Mouse (Mus musculus): ENCODE data around the gene Dus2. TPM values are rescaled to one million over a fixed set of nuclear protein-coding genes. Genes with fewer than 3 reads are reported as not detected.
"Not testable (repeated sequence)": the region's sequence is repeated elsewhere in the genome, so short reads cannot be mapped to it uniquely, and the experiment has no call there.

The Dus2 gene
- total RNA-seq, 2 experiments from 2014 or later, result 9.0 to 11.5 TPM

- peak overlapping the region; percentile 84 for H3K4me3 ChIP-seq
- TF ChIP-seq CTCF (IDR thresholded peaks at IDR 0.05), result no peak
- intact Hi-C loops (cut with DNase I), result no loop called here
- H3K27ac ChIP-seq, result peak overlapping the region; percentile 93
- DNase-seq, result peak; percentile 81
Observed at GRCm38 (mm10) chr8:105965266-105965904, 25.8 kb upstream of the Dus2 start.

- Histone ChIP-seq H3K4me3 (peak within 1 kb of the TSS; percentile 84), H3K27ac (peak within 1 kb of the TSS; percentile 93)
- TF ChIP-seq CTCF (IDR thresholded peaks at IDR 0.05), result no peak
- DNase-seq, result peak; percentile 90
- intact Hi-C loops (cut with DNase I), result no loop called here
Observed at GRCm38 (mm10) chr8:105965905-105966341, 25.2 kb upstream of the Dus2 start, which contains the start of gene Slc12a4. Gene Slc12a4 (minus strand): TSS chr8:105966097.

GRCm38 (mm10) chr8:105966692-105967311 lies 24.3 kb upstream of the Dus2 start:
- H3K27ac ChIP-seq, result peak overlapping the region; percentile 93
- intact Hi-C loops (cut with DNase I), result no loop called here
- DNase-seq, result peak; percentile 50

GRCm38 (mm10) chr8:105969367-105969766 lies 21.8 kb upstream of the Dus2 start:
- DNase-seq, result no peak
- TF ChIP-seq CTCF (IDR thresholded peaks at IDR 0.05), result no peak
- intact Hi-C loops (cut with DNase I), result no loop called here
- H3K27ac ChIP-seq, result no peak overlapping the region
- H3K4me3 ChIP-seq, result no peak overlapping the region

More at GRCm38 (mm10) chr8:105966692-105967311, 24.3 kb upstream of the Dus2 start:
- peak overlapping the region; percentile 84 for H3K4me3 ChIP-seq
- TF ChIP-seq CTCF (IDR thresholded peaks at IDR 0.05), result no peak

- intact Hi-C loops (cut with DNase I), result no loop called here
- no peak overlapping the region for H3K27ac ChIP-seq
- DNase-seq, result no peak
- TF ChIP-seq CTCF (IDR thresholded peaks at IDR 0.05), result no peak
- H3K4me3 ChIP-seq, result no peak overlapping the region
Observed at GRCm38 (mm10) chr8:105971019-105971720, 20.0 kb upstream of the Dus2 start.

GRCm38 (mm10) chr8:105975363-105975762 lies 15.8 kb upstream of the Dus2 start:
- TF ChIP-seq CTCF (IDR thresholded peaks at IDR 0.05), result no peak
- intact Hi-C loops (cut with DNase I), result no loop called here
- no peak overlapping the region for H3K27ac ChIP-seq

GRCm38 (mm10) chr8:105979325-105979724 lies 11.8 kb upstream of the Dus2 start, which contains the start of gene Dpep3:
Gene Dpep3 (minus strand): TSS chr8:105979429.
- no peak for DNase-seq
- Histone ChIP-seq H3K4me3 (no peak within 1 kb of the TSS), H3K27ac (no peak within 1 kb of the TSS)
- intact Hi-C loops (cut with DNase I), result no loop called here
- no peak for TF ChIP-seq CTCF (IDR thresholded peaks at IDR 0.05)

More at GRCm38 (mm10) chr8:105975363-105975762, 15.8 kb upstream of the Dus2 start:
- no peak overlapping the region for H3K4me3 ChIP-seq
- no peak for DNase-seq

GRCm38 (mm10) chr8:105981146-105981545 lies 10.0 kb upstream of the Dus2 start:
- intact Hi-C loops (cut with DNase I), result no loop called here
- no peak for DNase-seq
- H3K4me3 ChIP-seq, result no peak overlapping the region
- no peak overlapping the region for H3K27ac ChIP-seq
- peak; percentile 36; the same call in 1 of the 2 replicates for TF ChIP-seq CTCF (IDR thresholded peaks at IDR 0.05)

- H3K27ac ChIP-seq; intact Hi-C loops (cut with DNase I); DNase-seq; H3K4me3 ChIP-seq: not testable (repeated sequence)
Observed at GRCm38 (mm10) chr8:105983406-105983805, 7.7 kb upstream of the Dus2 start.

- DNase-seq, result no peak
- H3K4me3 ChIP-seq, result no peak overlapping the region
- no peak for TF ChIP-seq CTCF (IDR thresholded peaks at IDR 0.05)
- intact Hi-C loops (cut with DNase I), result no loop called here
- no peak overlapping the region for H3K27ac ChIP-seq
Observed at GRCm38 (mm10) chr8:105988546-105988945, 2.6 kb upstream of the Dus2 start.

GRCm38 (mm10) chr8:105991546-105991945 lies 409 bp downstream of the Dus2 start:
- Histone ChIP-seq H3K27ac (no peak overlapping the region), H3K4me3 (no peak overlapping the region)
- intact Hi-C loops (cut with DNase I), result loop anchor here (1.0 to 10.0 kb wide), 2 partner anchors 31 to 123 kb away; no protein-coding TSS in a partner anchor
- DNase-seq, result no peak
- no peak for TF ChIP-seq CTCF (IDR thresholded peaks at IDR 0.05)

- Histone ChIP-seq H3K27ac (no peak overlapping the region), H3K4me3 (no peak overlapping the region)
- intact Hi-C loops (cut with DNase I), result loop anchor here (10.0 kb wide), 1 partner anchor 122 kb away; no protein-coding TSS in a partner anchor
- no peak for TF ChIP-seq CTCF (IDR thresholded peaks at IDR 0.05)
- DNase-seq, result no peak
Observed at GRCm38 (mm10) chr8:105992499-105992898, 1.4 kb downstream of the Dus2 start.

GRCm38 (mm10) chr8:105993226-105993625 lies 2.1 kb downstream of the Dus2 start:
- TF ChIP-seq CTCF (IDR thresholded peaks at IDR 0.05), result no peak
- Histone ChIP-seq H3K4me3 (no peak overlapping the region), H3K27ac (no peak overlapping the region)
- intact Hi-C loops (cut with DNase I), result loop anchor here (10.0 kb wide), 1 partner anchor 122 kb away; no protein-coding TSS in a partner anchor
- no peak for DNase-seq

All from gastrocnemius, adult 2 months (tissue).